Mouse (Mus musculus) small intestine, adult 2 months (tissue): ENCODE measurements at regions not wholly inside any gene's neighbourhood (a gene's known extent, or its start where the extent isn't known, plus 50 kb on each side); places are given as distances from the start of the nearest gene placed in this dataset.

ENCODE experiments used
- CTCF ChIP-seq: fragments of 200-500 bp; IDR thresholded peaks from 2 replicates; pipeline ENCODE4 v1.5.1; 2012; ENCODE audit warnings: low read depth, mild to moderate bottlenecking, control low read depth, inconsistent platforms, low read length, moderate library complexity, mixed read lengths; ENCODE audit not compliant: insufficient replicate concordance, insufficient read length; ENCODE audit errors: extremely low read depth
- POLR2A ChIP-seq: fragments of 200-500 bp; IDR thresholded peaks from 2 replicates; pipeline ENCODE4 v1.6.1; 2012; ENCODE audit warnings: low read depth, mild to moderate bottlenecking, control low read depth, inconsistent platforms, low read length, moderate library complexity

- no peak for TF ChIP-seq CTCF
- no peak for TF ChIP-seq POLR2A
These were observed 2146.3 kb downstream of the Cntnap5b start for GRCm38 (mm10) chr1:101918872-101919271.
